Mouse (Mus musculus) forebrain, postnatal 0 days (tissue): ENCODE results near the gene Ptpn18. TPM values are rescaled to one million over a fixed set of nuclear protein-coding genes. Genes with fewer than 3 reads are reported as not detected.
"Not testable (repeated sequence)": the region's sequence is repeated elsewhere in the genome, so short reads cannot be mapped to it uniquely, and the experiment has no call there.

ENCODE experiments used
- ATAC-seq: fragments of 200-750 bp; cut with Nextera tagmentation; 2 replicates; pipeline ENCODE4 v1.8.0; 2017; ENCODE audit warnings: mild to moderate bottlenecking, moderate library complexity
- DNase-seq: peaks from one replicate; pipeline ENCODE4 v3.0.0-alpha.2; 2015
- H3K27ac ChIP-seq: fragments of 300-500 bp; sonication (generic); 2 replicates; pipeline ENCODE4 v1.5.1; 2014; ENCODE audit warnings: low read depth, mild to moderate bottlenecking, antibody characterized with exemption, low read length, moderate library complexity, mixed read lengths
- H3K27me3 ChIP-seq: fragments of 300-500 bp; sonication (generic); 2 replicates; pipeline ENCODE4 v1.6.1; 2014; ENCODE audit warnings: mild to moderate bottlenecking, low read length, mixed read lengths; ENCODE audit not compliant: insufficient read depth
- H3K36me3 ChIP-seq: fragments of 300-500 bp; sonication (generic); 2 replicates; pipeline ENCODE4 v1.6.1; 2014; ENCODE audit warnings: mild to moderate bottlenecking, moderate library complexity; ENCODE audit not compliant: insufficient read depth
- H3K4me1 ChIP-seq: fragments of 300-500 bp; sonication (generic); 2 replicates; pipeline ENCODE4 v1.6.1; 2014; ENCODE audit warnings: antibody characterized with exemption; ENCODE audit not compliant: insufficient read depth
- H3K4me2 ChIP-seq: fragments of 300-500 bp; sonication (generic); 2 replicates; pipeline ENCODE4 v1.6.1; 2014; ENCODE audit warnings: low read depth, mild to moderate bottlenecking, moderate library complexity
- H3K4me3 ChIP-seq: fragments of 300-500 bp; sonication (generic); 2 replicates; pipeline ENCODE4 v1.5.1; 2014; ENCODE audit warnings: low read depth, low read length, mixed read lengths
- H3K9ac ChIP-seq: fragments of 300-500 bp; sonication (generic); 2 replicates; pipeline ENCODE4 v1.6.1; 2014; ENCODE audit warnings: mild to moderate bottlenecking
- H3K9me3 ChIP-seq: fragments of 300-500 bp; sonication (generic); 2 replicates; pipeline ENCODE4 v1.6.1; 2016; ENCODE audit warnings: low read length
- CTCF ChIP-seq: sonication (generic); IDR thresholded peaks from 2 replicates; pipeline ENCODE4 v1.5.1; 2016; ENCODE audit warnings: antibody characterized with exemption, control low read depth, low read depth
- WGBS: fragments of 180-500 bp; shearing (Covaris S2); extraction: QIAGEN DNeasy Blood & Tissue Kit; methylation state at CpG from one replicate; pipeline ENCODE4 v1.1.7; 2014; 5-methylcytosine and 5-hydroxymethylcytosine counted together
- polyA plus RNA-seq: library from polyadenylated mRNA; unstranded; fragments of >200 nt; fragmentation: Nextera tagmentation; extraction: Ambion mirVana; gene quantifications from 2 replicates; pipeline ENCODE4 v1.2.1, GENCODE M21; 2015
- total RNA-seq: library from RNA; depleted of rRNA; stranded (reverse); fragments of >200 nt; gene quantifications from 2 replicates; pipeline ENCODE4 v1.2.3, GENCODE M21; 2014

Gene Ptpn18
- total and polyA plus RNA-seq, 2 experiments from 2014 or later = 4.3 to 6.5 TPM

GRCm38 (mm10) chr1:34432776-34433481, 26.6 kb upstream of the Ptpn18 start:
- H3K9ac ChIP-seq = peak overlapping the region; percentile 52
- TF ChIP-seq CTCF = no peak
- DNase-seq = peak; percentile 79
- WGBS = 4% methylated on average over 35 of the region's 35 CpGs
- H3K9me3 ChIP-seq = peaks cover 11% of the 10 kb centered on the region
- H3K36me3 ChIP-seq = peaks cover 7% of the 10 kb centered on the region; the same call in 1 of the 2 replicates
- peak overlapping the region; percentile 75 for H3K4me2 ChIP-seq
- H3K27me3 ChIP-seq = no peaks in the 10 kb centered on the region
- peak overlapping the region; percentile 70 for H3K27ac ChIP-seq
- peak overlapping the region; percentile 48 for H3K4me3 ChIP-seq
- peaks cover 10% of the 10 kb centered on the region; the same call in 1 of the 2 replicates for H3K4me1 ChIP-seq
- ATAC-seq = peak; percentile 53

- H3K36me3 ChIP-seq = peaks cover 7% of the 10 kb centered on the region; the same call in 1 of the 2 replicates
- H3K4me3 ChIP-seq = peak overlapping the region; percentile 60
- no peak for TF ChIP-seq CTCF
- ATAC-seq = no peak
- DNase-seq = peak; percentile 61
- WGBS = 4% methylated on average over 19 of the region's 19 CpGs
- H3K9me3 ChIP-seq = peaks cover 11% of the 10 kb centered on the region
- peaks cover 14% of the 10 kb centered on the region; the same call in 1 of the 2 replicates for H3K4me1 ChIP-seq
- H3K4me2 ChIP-seq = peak overlapping the region; percentile 75
- peak overlapping the region; percentile 74 for H3K9ac ChIP-seq
- peak overlapping the region; percentile 51 for H3K27ac ChIP-seq
- no peaks in the 10 kb centered on the region for H3K27me3 ChIP-seq
These were observed 25.6 kb upstream of the Ptpn18 start for GRCm38 (mm10) chr1:34433891-34434521.

GRCm38 (mm10) chr1:34434660-34435160, 24.9 kb upstream of the Ptpn18 start:
- Histone ChIP-seq H3K27me3 (no peaks in the 10 kb centered on the region), H3K9ac (peak overlapping the region; percentile 74), H3K4me1 (peaks cover 14% of the 10 kb centered on the region; the same call in 1 of the 2 replicates), H3K4me2 (peak overlapping the region; percentile 75), H3K36me3 (peaks cover 7% of the 10 kb centered on the region; the same call in 1 of the 2 replicates), H3K9me3 (peaks cover 11% of the 10 kb centered on the region), H3K27ac (peak overlapping the region; percentile 92), H3K4me3 (peak overlapping the region; percentile 60)
- 1% methylated on average over 30 of the region's 30 CpGs for WGBS
- peak; percentile 96 for DNase-seq
- ATAC-seq = peak; percentile 25; the same call in 1 of the 2 replicates
- no peak for TF ChIP-seq CTCF

- DNase-seq = no peak
- Histone ChIP-seq H3K4me2 (peak overlapping the region; percentile 75), H3K27ac (peak overlapping the region; percentile 92), H3K4me3 (peak overlapping the region; percentile 60), H3K9ac (peak overlapping the region; percentile 74), H3K4me1 (peaks cover 18% of the 10 kb centered on the region; the same call in 1 of the 2 replicates), H3K9me3 (peaks cover 9% of the 10 kb centered on the region), H3K36me3 (peaks cover 7% of the 10 kb centered on the region; the same call in 1 of the 2 replicates), H3K27me3 (no peaks in the 10 kb centered on the region)
- 26% methylated on average over 8 of the region's 8 CpGs for WGBS
- ATAC-seq = no peak
- no peak for TF ChIP-seq CTCF
These were observed 24.0 kb upstream of the Ptpn18 start for GRCm38 (mm10) chr1:34435371-34436120.

GRCm38 (mm10) chr1:34436374-34436773, 23.2 kb upstream of the Ptpn18 start:
- Histone ChIP-seq H3K4me1 (peaks cover 18% of the 10 kb centered on the region; the same call in 1 of the 2 replicates), H3K4me3 (no peak overlapping the region), H3K36me3 (peaks cover 1% of the 10 kb centered on the region; the same call in 1 of the 2 replicates), H3K27ac (no peak overlapping the region), H3K9ac (no peak overlapping the region), H3K4me2 (no peak overlapping the region), H3K9me3 (peaks cover 3% of the 10 kb centered on the region; the same call in 1 of the 2 replicates), H3K27me3 (no peaks in the 10 kb centered on the region)
- no peak for TF ChIP-seq CTCF
- WGBS = 85% methylated on average over 3 of the region's 3 CpGs
- DNase-seq (no peak), ATAC-seq (no peak)

GRCm38 (mm10) chr1:34437366-34437765, 22.2 kb upstream of the Ptpn18 start:
- not testable (repeated sequence) for ATAC-seq

More at GRCm38 (mm10) chr1:34437366-34437765, 22.2 kb upstream of the Ptpn18 start:
- not testable (repeated sequence) for DNase-seq, H3K36me3 ChIP-seq, H3K27ac ChIP-seq, H3K9ac ChIP-seq, H3K4me3 ChIP-seq, H3K27me3 ChIP-seq, H3K4me2 ChIP-seq, H3K9me3 ChIP-seq
- peaks cover 15% of the 10 kb centered on the region; the same call in 1 of the 2 replicates for H3K4me1 ChIP-seq
- WGBS = 96% methylated on average over 8 of the region's 8 CpGs
